Mouse (Mus musculus): ENCODE results near the gene Wdfy3.
A peak's percentile ranks its signal among the peaks of the same experiment; 100 is the strongest.
"Not testable (repeated sequence)": the region's sequence is repeated elsewhere in the genome, so short reads cannot be mapped to it uniquely, and the experiment has no call there.

Wdfy3 gene

DNA sequence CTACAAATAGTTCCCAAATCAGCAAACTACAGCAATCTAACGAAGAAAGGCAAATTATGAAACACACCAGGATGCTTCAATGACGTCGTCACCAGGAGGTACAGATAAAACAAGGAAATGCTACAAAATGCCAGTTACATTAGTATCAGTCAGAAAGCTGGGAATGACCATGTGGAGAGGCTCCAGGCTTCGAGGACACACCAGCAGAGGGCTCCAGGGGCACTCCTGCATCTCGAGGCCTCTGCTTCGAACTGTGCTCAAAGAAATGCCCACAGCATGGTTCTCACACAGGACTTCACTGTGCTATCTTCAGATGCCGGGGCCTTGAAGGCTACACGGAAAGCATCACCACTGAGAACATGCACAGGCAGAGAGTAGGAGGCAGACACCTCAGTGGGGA lies 68.7 kb downstream of the Wdfy3 start:
- DNase-seq (ENCODE audit: low spot score in 2 of 2), result no peak

DNA sequence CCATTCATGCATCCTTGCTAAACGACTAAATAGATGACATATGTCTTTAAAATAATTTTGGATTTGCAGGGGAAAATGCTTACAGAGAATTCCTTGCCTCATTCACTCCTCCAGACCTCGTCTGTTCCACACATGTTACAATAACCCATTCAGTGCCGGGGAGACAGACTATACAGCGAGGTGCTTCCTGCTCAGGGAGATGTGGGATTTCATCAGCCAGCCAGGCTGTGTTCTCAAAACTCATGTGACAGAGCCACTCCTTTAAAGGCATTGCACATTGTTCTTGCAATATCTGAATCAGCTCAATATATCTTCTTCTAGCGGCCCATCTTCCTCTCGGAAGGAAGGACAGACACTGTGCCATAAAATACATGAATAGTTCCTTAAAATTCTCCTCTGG lies 70.8 kb downstream of the Wdfy3 start:
- no peak for DNase-seq (ENCODE audit: low spot score in 2 of 2)

GRCm38 (mm10) chr5:101996036-101996735 lies 73.5 kb downstream of the Wdfy3 start:
- DNase-seq (ENCODE audit: low spot score in 2 of 2), result no peak

DNA sequence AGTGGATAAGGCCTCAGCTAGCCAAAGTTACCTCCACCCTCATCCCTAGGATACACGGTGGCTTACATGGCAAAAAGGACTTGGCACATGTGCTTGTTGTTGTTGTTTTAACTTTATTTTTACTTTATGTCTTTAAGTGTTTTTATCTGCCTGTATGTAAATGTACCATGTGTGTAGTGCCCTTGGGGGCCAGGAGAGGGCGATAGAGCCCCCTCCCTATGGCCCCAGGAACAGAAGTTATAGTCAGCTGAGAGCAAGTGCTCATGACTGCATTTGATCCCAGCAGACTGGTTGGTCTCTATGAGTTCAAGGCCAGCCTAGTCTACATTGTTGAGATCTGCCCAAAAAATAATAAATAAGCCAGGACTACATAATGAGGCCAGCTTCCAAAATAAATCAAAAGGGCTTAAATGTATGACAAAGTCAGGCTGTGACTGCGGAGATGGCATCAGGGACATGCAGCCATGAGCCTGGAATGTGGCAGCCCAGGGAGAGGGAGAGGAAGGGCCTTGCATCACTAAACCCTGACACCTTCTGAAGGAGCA lies 74.2 kb downstream of the Wdfy3 start:
- no peak for DNase-seq (ENCODE audit: low spot score in 2 of 2)

- DNase-seq (ENCODE audit: low spot score in 2 of 2), result no peak
Measured at GRCm38 (mm10) chr5:101993996-101994395, 75.7 kb downstream of the Wdfy3 start.

- DNase-seq (ENCODE audit: low spot score in 2 of 2), result no peak
Measured at GRCm38 (mm10) chr5:101992969-101993670, 76.6 kb downstream of the Wdfy3 start.

DNA sequence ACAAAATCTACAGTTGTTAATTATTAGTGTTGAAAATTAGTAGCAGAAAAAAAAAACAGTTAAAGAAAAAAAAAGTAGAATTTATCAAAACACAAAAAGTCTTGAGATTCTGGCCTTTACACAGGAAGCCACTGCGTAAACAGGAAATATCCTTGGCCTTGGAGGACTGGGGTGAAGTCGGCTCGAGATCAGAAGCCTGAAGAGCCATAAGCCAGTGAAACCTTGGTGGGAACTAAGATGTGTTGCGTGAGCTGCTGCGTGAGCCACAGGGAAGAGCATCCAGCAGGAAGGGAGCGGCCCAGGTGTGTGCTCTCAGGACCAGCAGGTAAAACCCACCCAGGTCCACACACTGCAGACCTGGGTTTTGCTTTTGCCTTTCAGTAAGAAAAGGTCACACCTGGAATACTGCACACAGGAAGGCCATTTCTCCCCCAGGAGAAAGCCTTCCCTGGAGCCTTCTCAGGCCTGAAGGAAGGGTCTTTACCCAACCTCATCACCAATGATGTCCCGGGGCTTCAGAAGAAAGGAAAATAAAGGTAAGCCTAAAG lies 79.3 kb downstream of the Wdfy3 start:
- DNase-seq (ENCODE audit: low spot score in 2 of 2), result no peak

DNA sequence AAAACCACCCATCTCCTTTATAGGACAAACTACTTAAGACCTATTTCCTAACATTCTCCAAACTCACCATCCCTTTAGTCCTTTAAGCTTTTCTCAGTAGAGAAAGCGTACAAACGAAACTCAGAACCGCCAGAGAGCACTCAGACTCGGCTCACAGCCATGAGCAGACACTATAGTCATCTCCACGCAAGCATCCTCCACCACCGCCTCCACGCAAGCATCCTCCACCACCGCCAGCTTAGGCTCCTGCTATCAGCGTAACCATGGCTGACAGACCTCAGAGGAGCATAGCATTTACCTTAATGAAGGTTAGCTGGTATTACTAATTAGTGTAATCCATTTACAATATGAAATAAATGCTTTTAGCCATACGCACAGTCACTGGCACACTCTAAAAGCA lies 81.2 kb downstream of the Wdfy3 start:
- DNase-seq (ENCODE audit: low spot score in 2 of 2), result peak in 1 of 2 experiments; percentile 28

DNA sequence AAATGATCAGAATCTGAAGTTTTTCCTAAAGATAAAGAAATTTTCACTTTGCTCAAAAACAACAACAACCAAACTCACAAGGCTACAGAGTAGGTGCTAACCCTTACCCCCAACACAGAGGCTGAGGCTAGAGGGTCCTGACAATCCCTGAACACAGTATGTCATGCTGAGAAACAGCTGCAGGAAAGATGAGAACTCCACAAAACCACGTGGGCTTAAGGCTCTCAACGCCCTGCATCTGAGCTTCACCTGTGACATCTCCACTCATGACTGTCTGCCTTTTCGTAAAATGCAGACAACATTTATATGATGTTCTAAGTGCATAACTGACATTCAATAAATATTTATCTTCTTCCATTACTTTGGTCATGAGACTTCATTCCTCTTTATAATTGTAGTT lies 83.0 kb downstream of the Wdfy3 start:
- DNase-seq (ENCODE audit: low spot score in 2 of 2), result no peak

GRCm38 (mm10) chr5:101982239-101982638 lies 87.5 kb downstream of the Wdfy3 start:
- no peak for DNase-seq (ENCODE audit: low spot score in 2 of 2)

DNA sequence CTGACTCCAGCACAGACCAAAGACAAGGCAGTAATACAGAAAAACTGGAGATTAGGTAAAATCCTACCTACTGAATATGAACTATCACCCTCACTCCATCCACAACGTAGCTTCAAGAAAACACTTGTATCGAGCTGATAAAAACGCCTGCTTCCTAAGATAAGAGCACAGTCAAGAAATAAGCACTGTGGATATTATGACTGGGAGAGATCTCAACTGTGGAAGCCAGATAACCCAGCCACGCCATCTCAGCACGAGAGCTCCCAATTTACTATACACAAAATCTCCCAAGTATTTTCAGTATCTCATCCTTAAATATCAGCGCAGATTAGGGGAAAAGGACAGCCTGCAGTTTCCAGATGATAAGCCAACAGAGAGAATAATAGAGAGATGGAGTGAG lies 90.1 kb downstream of the Wdfy3 start:
- DNase-seq (ENCODE audit: low spot score in 2 of 2), result no peak

GRCm38 (mm10) chr5:101972594-101972993 lies 97.1 kb downstream of the Wdfy3 start:
- DNase-seq (ENCODE audit: low spot score in 2 of 2), result not testable (repeated sequence)

GRCm38 (mm10) chr5:101968153-101968851 lies 101.4 kb downstream of the Wdfy3 start:
- no peak for DNase-seq (ENCODE audit: low spot score in 2 of 2)

DNA sequence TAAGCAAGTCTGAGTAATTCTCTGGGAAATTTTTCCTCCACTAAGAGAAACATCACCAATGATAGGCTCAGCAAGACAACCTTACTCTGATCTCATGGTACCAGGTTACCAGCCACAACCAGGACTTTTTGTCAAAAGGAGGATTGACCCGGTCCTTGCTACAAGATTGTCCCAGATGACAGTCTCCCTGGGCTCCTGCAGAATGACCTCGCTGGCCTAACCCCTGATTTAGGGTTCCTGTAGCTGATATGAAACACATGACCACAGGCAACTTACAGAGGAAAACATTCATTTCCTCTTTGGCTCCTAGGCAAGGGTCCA lies 101.9 kb downstream of the Wdfy3 start:
- no peak for DNase-seq (ENCODE audit: low spot score in 2 of 2)

DNA sequence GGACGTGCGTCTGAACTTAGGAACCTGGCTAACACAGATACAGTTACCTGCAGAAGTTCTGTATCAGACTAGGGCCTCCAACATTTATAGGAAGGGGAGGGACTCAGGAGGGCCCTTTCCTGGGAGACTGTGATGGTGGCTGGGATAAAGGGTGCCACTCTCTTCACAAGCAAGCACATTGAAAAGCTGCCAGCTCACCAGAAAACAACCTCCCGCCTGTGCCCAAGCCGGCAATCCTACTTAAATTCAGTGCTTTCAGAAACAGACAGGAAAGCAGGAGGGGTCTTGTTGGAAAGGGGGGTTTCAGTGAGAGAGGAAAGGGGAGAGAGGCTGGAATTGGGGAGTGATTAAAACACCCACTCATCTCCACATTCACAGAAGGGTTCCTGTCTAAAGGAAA lies 106.9 kb downstream of the Wdfy3 start:
- no peak for DNase-seq (ENCODE audit: low spot score in 2 of 2)

GRCm38 (mm10) chr5:101959369-101959768 lies 110.4 kb downstream of the Wdfy3 start:
- no peak for DNase-seq (ENCODE audit: low spot score in 2 of 2)

DNA sequence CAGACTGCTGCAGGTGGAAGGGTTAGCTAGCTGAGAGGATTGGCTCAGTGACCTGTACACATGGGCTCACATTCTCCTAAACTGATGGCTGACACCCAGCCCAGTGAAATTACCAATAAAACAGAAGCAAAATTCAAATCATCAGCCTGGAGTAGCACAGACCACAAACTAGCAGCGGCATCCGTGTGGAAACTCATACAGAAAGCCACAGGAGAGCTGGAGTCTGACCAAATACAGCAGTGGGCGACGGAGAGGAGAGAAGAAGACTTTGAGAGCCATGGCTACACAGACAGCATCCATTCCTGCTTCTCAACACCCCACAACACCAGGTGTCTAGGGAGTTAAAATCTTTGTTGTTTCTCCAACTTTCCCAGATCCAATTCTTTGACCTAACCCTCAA lies 110.8 kb downstream of the Wdfy3 start:
- no peak for DNase-seq (ENCODE audit: low spot score in 2 of 2)

GRCm38 (mm10) chr5:101957419-101957818 lies 112.3 kb downstream of the Wdfy3 start:
- DNase-seq (ENCODE audit: low spot score in 2 of 2), result no peak

DNA sequence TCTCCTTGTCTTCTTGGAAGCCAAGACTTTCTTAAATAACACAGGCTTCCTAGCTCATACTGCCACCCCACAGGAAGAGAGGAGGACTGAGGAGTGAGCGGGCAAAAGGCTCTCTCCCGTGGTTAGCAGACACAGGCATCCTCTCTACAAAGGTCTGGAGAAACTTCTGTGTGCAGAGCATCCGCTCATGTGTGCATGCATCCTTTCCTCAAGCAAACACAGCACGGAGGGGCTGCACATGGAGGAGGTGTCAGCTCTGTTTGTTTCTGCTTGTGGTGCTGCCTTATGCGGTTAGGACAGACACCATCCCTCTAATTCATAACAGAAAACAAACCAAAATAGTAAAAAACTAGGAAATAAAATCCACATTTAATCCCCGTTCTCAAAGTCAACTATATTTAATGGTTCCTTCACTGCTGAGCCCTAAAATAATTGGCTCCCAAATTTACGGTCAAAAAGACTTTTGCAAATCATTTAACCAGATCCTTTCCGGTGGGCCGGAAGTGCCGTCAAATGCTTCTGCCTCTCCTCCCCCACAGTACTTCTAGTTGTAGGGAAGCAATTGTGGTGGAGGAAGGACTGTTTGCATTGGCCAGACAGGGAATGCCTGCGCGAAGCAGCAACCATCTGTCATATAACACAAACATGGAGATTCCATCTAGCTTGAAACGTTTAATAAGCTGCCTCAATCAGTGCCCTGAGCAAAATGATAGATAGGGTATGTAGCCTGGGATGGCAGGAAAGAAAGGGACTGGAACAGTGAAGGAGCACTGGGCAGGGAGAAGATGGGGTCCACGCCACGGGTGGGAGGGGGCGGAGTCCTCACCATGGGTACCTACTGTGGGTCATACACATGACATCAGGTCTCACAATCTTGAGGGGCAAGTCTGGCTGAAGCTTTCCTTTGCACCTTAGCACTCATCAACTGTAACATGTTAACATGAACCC lies 115.1 kb downstream of the Wdfy3 start:
- DNase-seq (ENCODE audit: low spot score in 2 of 2), result no peak

GRCm38 (mm10) chr5:101951918-101952317 lies 117.8 kb downstream of the Wdfy3 start:
- no peak for DNase-seq (ENCODE audit: low spot score in 2 of 2)

- DNase-seq (ENCODE audit: low spot score in 2 of 2), result no peak
Measured at GRCm38 (mm10) chr5:101949323-101949722, 120.4 kb downstream of the Wdfy3 start.
